Mouse (Mus musculus) mature B cell (primary cell): ENCODE measurements around the gene Tmcc1.

Source experiments
- in situ Hi-C: fragments of 300-500 bp; cut with MboI; formaldehyde crosslinking; loops from 2 replicates; pipeline ENCODE4 v1.14.3; 2019

Gene Tmcc1

DNA sequence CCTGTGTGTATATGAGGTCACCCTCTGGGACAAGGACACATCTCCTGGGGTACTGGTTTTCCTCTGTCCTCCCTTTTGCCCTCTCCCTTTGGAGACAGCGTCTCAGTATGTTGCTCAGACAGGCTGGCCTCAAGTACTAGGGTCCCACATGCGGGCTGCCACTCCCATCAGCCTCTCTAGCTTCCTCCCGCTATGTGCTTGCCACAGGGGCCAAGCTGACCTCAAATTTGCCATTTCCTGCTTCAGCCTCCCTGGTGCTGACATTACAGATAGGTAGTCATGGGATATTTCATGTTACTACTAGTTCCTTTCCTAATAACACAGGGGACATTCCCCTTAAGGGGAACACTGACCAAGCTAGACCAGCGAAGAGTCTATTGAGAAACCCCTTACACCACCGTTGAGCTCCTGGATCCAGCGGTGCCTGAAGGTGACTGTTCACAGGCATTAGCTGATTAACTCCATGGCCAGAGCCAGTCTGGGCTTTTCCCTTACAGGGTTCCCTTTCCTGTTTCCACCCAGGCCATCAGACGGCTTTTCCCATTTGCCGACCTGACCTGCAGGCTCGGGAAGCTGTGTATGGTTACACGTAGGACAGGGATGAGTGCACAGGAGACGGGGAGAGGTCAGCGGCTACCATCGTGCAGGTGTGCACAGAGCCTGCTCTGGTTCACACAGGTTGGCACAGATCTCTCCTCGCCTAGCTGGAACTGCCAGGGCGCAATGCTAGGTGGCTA, 220.0 kb downstream of the Tmcc1 start:
- in situ Hi-C loops: no loop called here

DNA sequence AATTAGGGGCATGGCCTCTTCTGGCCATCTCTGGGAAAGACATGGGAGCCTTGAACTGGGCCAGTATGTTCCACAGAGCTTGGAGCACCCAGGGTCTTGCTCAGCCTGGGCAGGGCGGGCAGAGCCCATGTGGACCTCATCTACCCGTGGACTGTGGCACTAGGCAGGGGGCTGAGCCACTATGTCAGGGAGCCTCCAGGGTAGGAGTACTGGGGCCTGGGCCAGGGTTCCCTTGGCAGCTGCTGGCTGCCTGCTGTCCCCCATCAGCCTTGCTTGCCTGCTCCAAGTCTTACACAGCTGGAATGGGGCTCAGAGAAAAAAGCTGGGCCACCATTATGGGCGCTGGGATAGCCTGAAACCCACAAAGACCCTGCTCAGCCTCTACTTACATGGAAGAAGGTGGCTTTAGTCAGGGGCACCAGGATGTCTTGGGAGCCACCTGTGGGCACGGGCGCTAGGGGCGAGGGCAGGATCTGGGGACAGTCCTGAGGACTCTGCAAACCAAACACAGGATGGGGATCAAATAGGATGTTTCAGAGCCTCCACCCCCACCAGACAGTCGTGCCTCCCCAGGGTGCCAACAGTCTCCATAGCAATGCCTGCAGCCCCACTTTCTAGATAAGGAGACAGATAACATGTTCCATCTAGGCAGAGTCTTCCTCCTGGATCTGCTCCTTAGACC, 221.1 kb downstream of the Tmcc1 start:
- in situ Hi-C loops: no loop called here

DNA sequence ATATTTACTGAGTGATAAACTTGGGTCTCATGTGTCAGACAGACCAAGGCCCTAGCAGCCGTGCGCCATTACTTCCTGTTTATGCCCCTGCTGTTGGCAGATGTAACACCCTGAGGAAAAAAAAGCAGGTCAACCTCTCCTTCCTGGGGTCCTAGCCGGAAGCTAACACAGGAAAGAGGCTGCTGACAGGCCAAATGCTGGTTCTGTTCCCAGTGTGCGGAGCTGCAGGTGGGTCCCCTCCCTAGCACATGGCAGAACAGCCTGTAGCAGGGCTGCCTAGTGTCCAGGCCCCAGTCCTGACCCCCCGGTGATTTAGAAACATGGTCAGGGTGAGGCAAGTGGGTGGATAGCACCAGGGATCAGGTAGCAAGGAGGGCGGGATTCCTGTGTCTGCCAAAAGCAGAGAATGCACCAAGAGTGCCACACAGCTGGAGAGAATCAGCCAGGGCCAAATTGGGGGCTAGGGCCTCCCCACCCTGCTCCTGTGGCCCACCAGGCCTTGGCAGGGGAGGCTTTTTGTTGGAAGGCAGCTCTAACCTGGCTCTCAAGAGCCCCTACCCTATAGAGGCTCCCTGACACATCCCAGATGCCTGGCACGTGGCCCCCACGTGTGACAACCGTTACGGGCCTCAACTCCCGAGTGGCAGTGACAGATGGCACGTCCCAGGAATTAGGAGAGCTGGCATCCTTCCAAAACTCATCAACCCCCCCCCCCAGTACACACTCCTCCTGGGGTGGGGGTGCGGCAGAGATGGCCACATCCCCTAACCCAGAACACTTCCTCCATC, 221.8 kb downstream of the Tmcc1 start:
- in situ Hi-C loops: no loop called here

DNA sequence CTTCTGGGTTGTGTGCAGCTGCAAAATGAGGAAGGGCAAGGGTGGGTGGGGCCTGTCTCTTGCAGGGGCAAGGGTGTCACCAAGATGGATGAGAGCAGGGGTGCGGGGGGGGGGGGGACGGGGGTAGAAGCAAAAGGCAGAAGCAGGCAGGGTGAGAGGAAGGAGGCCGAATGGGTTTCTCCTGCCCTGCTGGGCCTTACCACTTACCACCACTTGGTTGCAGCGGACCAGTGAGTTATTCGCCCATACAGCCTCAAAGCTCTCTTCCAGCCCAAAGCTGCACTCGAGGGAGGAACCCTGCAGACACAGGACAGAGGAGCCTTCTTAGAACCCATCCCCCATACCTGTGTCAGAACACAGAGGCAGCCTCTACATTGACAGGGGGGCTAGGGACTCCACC, 223.3 kb downstream of the Tmcc1 start:
- in situ Hi-C loops: no loop called here

DNA sequence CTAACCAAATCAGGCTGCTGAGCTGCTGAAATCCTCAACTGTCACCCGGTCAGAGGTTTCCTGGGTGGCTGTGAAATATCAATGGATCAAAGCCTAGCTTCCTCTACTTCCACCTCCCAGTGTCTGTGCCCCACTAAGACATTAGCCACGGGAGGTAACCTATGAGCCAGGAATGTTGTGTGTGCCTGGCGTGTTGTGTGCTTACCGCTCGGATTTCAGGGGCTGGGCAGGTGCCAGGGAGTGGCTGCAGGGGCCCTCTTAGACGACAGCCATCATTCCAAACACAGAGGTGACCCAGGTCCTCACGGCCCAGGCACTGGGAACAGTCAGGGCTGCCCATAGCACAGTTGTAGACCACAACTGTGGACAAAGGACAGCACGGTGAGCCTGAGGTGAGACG, 224.2 kb downstream of the Tmcc1 start:
- in situ Hi-C loops: no loop called here

DNA sequence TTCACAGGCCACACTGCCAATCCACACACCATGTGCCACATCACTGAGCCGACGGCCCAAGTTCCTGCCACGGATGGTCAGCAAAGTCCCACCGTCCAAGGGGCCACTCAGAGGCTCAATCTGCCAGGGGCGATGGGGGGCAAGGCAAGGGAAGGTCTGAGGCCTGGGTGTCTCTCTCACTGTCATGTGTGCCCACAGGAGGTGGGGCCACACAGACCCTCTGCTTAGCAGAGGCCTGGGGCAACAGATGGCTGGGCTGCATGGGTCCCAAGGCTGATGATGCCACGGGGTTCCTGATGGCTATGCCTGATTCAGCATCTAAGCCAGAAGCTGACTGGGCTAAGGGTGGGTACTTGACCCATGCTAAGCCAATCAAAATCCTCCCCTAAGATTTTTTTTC, 224.6 kb downstream of the Tmcc1 start:
- in situ Hi-C loops: no loop called here
